Mouse (Mus musculus): ENCODE measurements at regions not wholly inside any gene's neighbourhood (a gene's known extent, or its start where the extent isn't known, plus 50 kb on each side); places are given as distances from the start of the nearest gene placed in this dataset.

DNA sequence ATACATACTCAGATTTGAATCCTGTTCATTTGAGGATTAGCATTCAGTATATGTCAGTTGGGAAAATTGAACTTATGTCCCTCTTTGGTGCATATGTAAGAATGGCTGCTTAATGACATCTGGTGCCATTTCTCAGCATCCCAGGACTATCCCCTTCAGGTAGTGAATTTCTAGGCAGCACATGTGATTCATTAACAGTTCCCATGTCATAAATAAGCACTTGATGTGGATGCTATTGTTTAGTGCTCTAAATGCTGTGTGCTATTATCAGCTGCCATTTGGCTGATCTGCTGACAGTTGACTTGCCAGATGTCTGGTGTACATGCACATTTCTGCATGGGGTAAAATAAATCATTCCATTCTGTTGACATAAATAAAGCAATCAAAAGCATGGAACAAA lies 467.0 kb upstream of the Cblb start:
- no peaks in the 10 kb centered on the region for H3K79me2 ChIP-seq (ENCODE audit: control insufficient read depth, insufficient read depth, low read length, poor library complexity)
- no peaks in the 10 kb centered on the region for H3K27me3 ChIP-seq (ENCODE audit: control insufficient read depth in 1 of 2, insufficient read depth in 2 of 2, low read length in 2 of 2)
- H3K36me3 ChIP-seq (ENCODE audit: control insufficient read depth in 1 of 2, insufficient read depth in 2 of 2, low read length in 2 of 2): no peaks in the 10 kb centered on the region
- TF ChIP-seq ETS1 (IDR thresholded peaks at IDR 0.05; ENCODE audit: low read depth, low read length): no peak
- TF ChIP-seq MYB (IDR thresholded peaks at IDR 0.05; ENCODE audit: low read depth, low read length): no peak
- TF ChIP-seq MAX (IDR thresholded peaks at IDR 0.05; ENCODE audit: low read length): no peak
- no peak for TF ChIP-seq GATA1 (IDR thresholded peaks at IDR 0.05; ENCODE audit: low read depth, low read length)
- no peak for TF ChIP-seq POLR2AphosphoS5 (IDR thresholded peaks at IDR 0.05; ENCODE audit: borderline replicate concordance, low read depth, low read length)
- TF ChIP-seq MYC (IDR thresholded peaks at IDR 0.05; ENCODE audit: low read depth, low read length): no peak
- TF ChIP-seq ZMIZ1 (IDR thresholded peaks at IDR 0.05; ENCODE audit: low read depth, low read length): no peak
- TF ChIP-seq RCOR1 (IDR thresholded peaks at IDR 0.05; ENCODE audit: low read depth, low read length): no peak
- TF ChIP-seq SIN3A (IDR thresholded peaks at IDR 0.05; ENCODE audit: low read length): no peak
- TF ChIP-seq JUND (IDR thresholded peaks at IDR 0.05; ENCODE audit: low read depth, low read length): no peak
- no peaks in the 10 kb centered on the region for H3K4me1 ChIP-seq (ENCODE audit: control insufficient read depth in 1 of 2, insufficient read depth in 2 of 2, low read length in 2 of 2)
- H3K27ac ChIP-seq (ENCODE audit: control insufficient read depth, low read depth, low read length): no peak overlapping the region
- no peaks in the 10 kb centered on the region for H3K9me3 ChIP-seq (replicated peaks; ENCODE audit: insufficient read depth, low read length)
- no peak for DNase-seq (ENCODE audit: low read depth, low spot score)
- H3K9ac ChIP-seq (ENCODE audit: control insufficient read depth, low read depth, low read length, poor library complexity, severe bottlenecking): no peak overlapping the region
- H3K4me3 ChIP-seq (ENCODE audit: control insufficient read depth in 1 of 2, insufficient read depth in 1 of 2, low read depth in 2 of 2, low read length in 2 of 2): no peak overlapping the region

DNA sequence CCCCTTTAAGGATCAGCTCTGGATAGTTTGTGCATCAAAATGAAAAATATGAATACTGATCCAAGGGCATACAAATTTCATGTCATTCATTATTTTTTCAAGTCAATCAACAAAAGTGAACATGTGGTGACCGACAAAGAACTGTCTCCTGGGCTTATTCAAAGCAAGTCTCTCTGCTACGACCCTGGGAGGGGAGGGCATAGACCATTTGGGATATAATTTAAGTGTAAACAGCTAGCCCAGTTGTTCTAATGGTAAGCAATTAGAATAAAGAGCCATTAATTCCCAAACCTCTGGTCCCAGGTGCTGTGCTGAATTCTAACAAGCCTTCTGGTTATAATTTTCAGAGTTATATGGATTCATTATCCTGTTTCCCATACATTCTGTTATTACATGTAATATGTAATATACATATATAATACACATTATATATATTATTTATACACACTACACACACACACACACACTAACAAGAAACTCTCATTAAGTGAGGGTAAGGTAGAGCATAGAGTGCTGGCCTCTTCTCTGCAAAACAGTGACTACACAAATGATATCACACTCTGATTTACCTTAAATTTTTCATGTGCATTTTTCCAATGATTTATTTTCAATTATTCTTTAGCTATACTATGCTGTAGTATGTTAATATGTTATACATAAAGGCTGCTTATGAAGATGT lies 453.0 kb upstream of the Cblb start:
- no peak overlapping the region for H3K4me3 ChIP-seq (ENCODE audit: control insufficient read depth in 1 of 2, insufficient read depth in 1 of 2, low read depth in 2 of 2, low read length in 2 of 2)
- no peaks in the 10 kb centered on the region for H3K4me1 ChIP-seq (ENCODE audit: control insufficient read depth in 1 of 2, insufficient read depth in 2 of 2, low read length in 2 of 2)
- H3K79me2 ChIP-seq (ENCODE audit: control insufficient read depth, insufficient read depth, low read length, poor library complexity): no peaks in the 10 kb centered on the region
- H3K9me3 ChIP-seq (replicated peaks; ENCODE audit: insufficient read depth, low read length): no peaks in the 10 kb centered on the region
- no peak for DNase-seq (ENCODE audit: low read depth, low spot score)
- no peaks in the 10 kb centered on the region for H3K36me3 ChIP-seq (ENCODE audit: control insufficient read depth in 1 of 2, insufficient read depth in 2 of 2, low read length in 2 of 2)
- H3K27me3 ChIP-seq (ENCODE audit: control insufficient read depth in 1 of 2, insufficient read depth in 2 of 2, low read length in 2 of 2): no peaks in the 10 kb centered on the region
- no peak overlapping the region for H3K27ac ChIP-seq (ENCODE audit: control insufficient read depth, low read depth, low read length)
- TF ChIP-seq ETS1 (IDR thresholded peaks at IDR 0.05; ENCODE audit: low read depth, low read length) (no peak), SIN3A (IDR thresholded peaks at IDR 0.05; ENCODE audit: low read length) (no peak), POLR2A (IDR thresholded peaks at IDR 0.05; ENCODE audit: control insufficient read depth in 1 of 2, insufficient read depth in 1 of 2, low read depth in 1 of 2, low read length in 2 of 2, poor library complexity in 1 of 2) (no peak), MYB (IDR thresholded peaks at IDR 0.05; ENCODE audit: low read depth, low read length) (no peak), MYC (IDR thresholded peaks at IDR 0.05; ENCODE audit: low read depth, low read length) (no peak), MEF2A (IDR thresholded peaks at IDR 0.05; ENCODE audit: extremely low read depth, insufficient replicate concordance, low read depth, low read length, poor library complexity, severe bottlenecking) (no peak), HCFC1 (IDR thresholded peaks at IDR 0.05; ENCODE audit: low read depth, low read length) (no peak), CHD1 (IDR thresholded peaks at IDR 0.05; ENCODE audit: low read depth, low read length) (no peak), BHLHE40 (IDR thresholded peaks at IDR 0.05; ENCODE audit: borderline replicate concordance, low read depth, low read length) (no peak)
- no peak overlapping the region for H3K9ac ChIP-seq (ENCODE audit: control insufficient read depth, low read depth, low read length, poor library complexity, severe bottlenecking)
